Mouse (Mus musculus) frontal cortex, adult 2 months (tissue): Measurements from ENCODE around the gene Zdhhc12. TPM values are rescaled to one million over a fixed set of nuclear protein-coding genes. Genes with fewer than 3 reads are reported as not detected.

Experiments
- polyA plus RNA-seq: library from polyadenylated mRNA; depleted of rRNA; stranded (reverse); fragments of >200 nt; gene quantifications from 2 replicates; pipeline ENCODE4 v1.2.3, GENCODE M21; 2012; rRNA removed

The Zdhhc12 gene
- polyA plus RNA-seq, 1 experiment, result 21.4 TPM

Other genes starting within 250 kb of the Zdhhc12 start
- gene Cercam, start 224.5 kb downstream of the Zdhhc12 start, polyA plus RNA-seq, result 15.9 and 16.2 TPM in 2 replicates
- gene Odf2, start 204.4 kb downstream of the Zdhhc12 start, polyA plus RNA-seq, result 177 and 198 TPM in 2 replicates
- gene Gle1, start 158.2 kb downstream of the Zdhhc12 start, polyA plus RNA-seq, result 50.4 and 60.2 TPM in 2 replicates
- 610 and 785 TPM in 2 replicates for gene Sptan1, start 128.1 kb downstream of the Zdhhc12 start, polyA plus RNA-seq
- gene Wdr34, start 44.8 kb downstream of the Zdhhc12 start, polyA plus RNA-seq, result 52.7 and 54.8 TPM in 2 replicates
- gene Set, start 36.3 kb downstream of the Zdhhc12 start, polyA plus RNA-seq, result 226 and 229 TPM in 2 replicates
- gene Pkn3, start 16.0 kb downstream of the Zdhhc12 start, polyA plus RNA-seq, result 2.0 and 2.7 TPM in 2 replicates
- gene Zer1, start 30.9 kb upstream of the Zdhhc12 start, polyA plus RNA-seq, result 146 and 169 TPM in 2 replicates
- 44.3 and 45.3 TPM in 2 replicates for gene Tbc1d13, start 40.1 kb upstream of the Zdhhc12 start, polyA plus RNA-seq
- gene Endog, start 77.8 kb upstream of the Zdhhc12 start, polyA plus RNA-seq, result 31.9 and 34.3 TPM in 2 replicates
- gene Spout1, start 84.8 kb upstream of the Zdhhc12 start, polyA plus RNA-seq, result 55.7 and 56.5 TPM in 2 replicates
- 26.8 and 29.8 TPM in 2 replicates for gene Kyat1, start 112.2 kb upstream of the Zdhhc12 start, polyA plus RNA-seq
- 35.1 and 35.7 TPM in 2 replicates for gene Lrrc8a, start 144.1 kb upstream of the Zdhhc12 start, polyA plus RNA-seq
- gene Gm28035, start 146.9 kb upstream of the Zdhhc12 start, polyA plus RNA-seq, result 22.6 and 24.8 TPM in 2 replicates
- gene Phyhd1, start 172.6 kb upstream of the Zdhhc12 start, polyA plus RNA-seq, result 33.8 and 34.0 TPM in 2 replicates
- gene Gm28038, start 187.4 kb upstream of the Zdhhc12 start, polyA plus RNA-seq, result not detected in 2 replicates
- gene Dolk, start 192.7 kb upstream of the Zdhhc12 start, polyA plus RNA-seq, result 14.3 and 16.3 TPM in 2 replicates
- gene Nup188, start 192.7 kb upstream of the Zdhhc12 start, polyA plus RNA-seq, result 18.3 and 19.4 TPM in 2 replicates